Mouse (Mus musculus) brain, embryonic 14.5 days (tissue): Measurements from ENCODE around the gene Fam174b. TPM values are rescaled to one million over a fixed set of nuclear protein-coding genes. Genes with fewer than 3 reads are reported as not detected.

Experiments used
- DNase-seq: peaks from one replicate; pipeline ENCODE4 v3.0.0-alpha.2; 2011; ENCODE audit warnings: low read depth
- CTCF ChIP-seq: fragments of 200-500 bp; IDR thresholded peaks from 2 replicates; pipeline ENCODE4 v1.5.1; 2012; ENCODE audit warnings: inconsistent platforms, mild to moderate bottlenecking, moderate library complexity, borderline replicate concordance; ENCODE audit not compliant: insufficient read depth, insufficient read length; ENCODE audit errors: extremely low read depth
- POLR2A ChIP-seq: fragments of 200-500 bp; IDR thresholded peaks from 2 replicates; pipeline ENCODE4 v1.6.1; 2012; ENCODE audit warnings: mild to moderate bottlenecking, inconsistent platforms, borderline replicate concordance; ENCODE audit not compliant: poor library complexity, insufficient read depth, insufficient read length, severe bottlenecking; ENCODE audit errors: extremely low read depth
- polyA plus RNA-seq: library from polyadenylated mRNA; depleted of rRNA; stranded (reverse); fragments of >200 nt; gene quantifications from 2 replicates; pipeline ENCODE4 v1.2.3, GENCODE M21; 2012

The Fam174b gene
- polyA plus RNA-seq, 1 experiment: 23.7 TPM

DNA sequence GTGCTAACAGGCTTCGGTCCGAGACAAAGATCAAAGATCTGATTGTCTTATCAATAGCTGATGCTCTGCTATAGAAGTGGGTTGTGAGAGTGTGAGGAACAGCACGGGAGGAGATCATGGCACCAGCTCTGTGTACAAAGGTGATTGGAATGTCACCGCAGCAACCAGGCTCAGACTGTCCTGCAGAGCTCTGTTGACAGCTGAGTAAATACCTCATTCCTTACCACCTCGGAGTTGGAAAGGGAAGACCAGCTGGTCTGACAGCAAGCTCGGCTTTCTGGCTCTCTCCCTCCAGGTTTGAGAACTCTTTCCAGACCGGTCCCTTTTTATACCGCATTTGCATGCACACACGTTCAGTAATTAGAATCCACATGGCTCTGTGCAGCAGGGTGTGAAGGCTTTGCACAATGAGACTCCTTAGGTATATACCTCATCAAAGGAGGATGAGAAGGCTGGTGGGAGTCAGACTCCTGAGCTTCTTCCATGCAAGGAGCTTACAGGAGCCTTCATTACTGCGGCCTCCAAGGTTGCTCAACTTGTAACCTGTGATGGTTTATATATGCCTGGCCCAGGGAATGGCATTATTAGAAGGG, 9.6 kb upstream of the Fam174b start:
- peak; percentile 32 for DNase-seq
- TF ChIP-seq POLR2A: no peak
- TF ChIP-seq CTCF: no peak

- no peak for DNase-seq
- TF ChIP-seq POLR2A (no peak), CTCF (no peak)
These were observed 4.1 kb upstream of the Fam174b start for GRCm38 (mm10) chr7:73736046-73736445.

DNA sequence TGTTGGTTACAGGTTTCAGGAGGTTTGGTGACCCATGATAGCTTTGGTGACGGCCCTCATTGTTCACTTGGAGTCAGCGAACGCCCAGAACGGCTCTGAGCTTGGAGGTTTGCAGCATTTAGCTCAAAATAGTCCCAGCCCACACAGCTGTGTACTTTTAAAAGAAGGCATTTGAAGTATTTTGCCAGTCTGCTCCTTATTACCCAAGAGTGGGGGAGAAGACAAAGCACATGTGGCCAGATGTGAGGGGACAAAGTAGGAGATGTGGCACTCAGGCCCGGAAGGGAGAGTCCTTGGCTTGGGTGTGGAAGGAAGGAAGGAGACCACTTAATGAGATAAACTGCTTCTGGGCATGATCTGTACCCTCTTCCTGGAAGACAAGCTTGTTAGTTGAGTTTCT, 1.3 kb downstream of the Fam174b start:
- no peak for DNase-seq

GRCm38 (mm10) chr7:73741841-73742240, 1.7 kb downstream of the Fam174b start:
- DNase-seq: no peak

More for the DNA sequence above, 1.3 kb downstream of the Fam174b start:
- TF ChIP-seq CTCF: no peak
- TF ChIP-seq POLR2A: no peak

GRCm38 (mm10) chr7:73743144-73743543, 3.0 kb downstream of the Fam174b start:
- no peak for TF ChIP-seq POLR2A
- TF ChIP-seq CTCF: no peak
- no peak for DNase-seq

More at GRCm38 (mm10) chr7:73741841-73742240, 1.7 kb downstream of the Fam174b start:
- no peak for TF ChIP-seq CTCF
- TF ChIP-seq POLR2A: no peak

DNA sequence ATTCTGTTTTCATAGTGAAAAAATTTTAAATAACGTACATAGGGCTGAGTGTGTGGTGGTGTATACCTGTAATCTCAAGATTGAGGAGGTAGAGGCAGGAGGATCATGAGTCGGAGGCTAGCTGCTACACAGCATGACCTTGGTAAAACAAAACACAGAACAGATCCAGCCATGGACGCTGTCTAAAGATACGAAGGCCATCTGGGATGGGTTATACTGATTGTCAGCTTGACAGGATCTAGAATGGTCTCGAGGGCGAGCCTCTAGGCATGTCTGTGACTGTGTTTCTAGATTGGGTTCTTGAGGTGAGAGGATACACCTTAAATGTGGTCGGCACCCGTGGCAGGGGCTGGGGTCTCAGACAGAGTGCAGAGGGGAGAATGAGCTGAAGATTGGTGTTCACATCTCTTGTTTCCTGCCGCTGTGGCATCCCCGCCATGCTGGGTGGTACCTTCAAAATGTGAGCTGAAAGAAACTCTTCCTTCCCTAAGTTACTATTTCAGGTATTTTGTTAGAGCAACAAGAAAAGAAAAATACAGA, 3.8 kb downstream of the Fam174b start:
- no peak for DNase-seq
- TF ChIP-seq CTCF: no peak
- TF ChIP-seq POLR2A: no peak

- DNase-seq: peak; percentile 32
- TF ChIP-seq POLR2A (no peak), CTCF (no peak)
These were observed 5.8 kb downstream of the Fam174b start for GRCm38 (mm10) chr7:73745903-73746302.

- DNase-seq: peak; percentile 65
- no peak for TF ChIP-seq POLR2A
- no peak for TF ChIP-seq CTCF
These were observed 6.7 kb downstream of the Fam174b start for GRCm38 (mm10) chr7:73746836-73747235.

DNA sequence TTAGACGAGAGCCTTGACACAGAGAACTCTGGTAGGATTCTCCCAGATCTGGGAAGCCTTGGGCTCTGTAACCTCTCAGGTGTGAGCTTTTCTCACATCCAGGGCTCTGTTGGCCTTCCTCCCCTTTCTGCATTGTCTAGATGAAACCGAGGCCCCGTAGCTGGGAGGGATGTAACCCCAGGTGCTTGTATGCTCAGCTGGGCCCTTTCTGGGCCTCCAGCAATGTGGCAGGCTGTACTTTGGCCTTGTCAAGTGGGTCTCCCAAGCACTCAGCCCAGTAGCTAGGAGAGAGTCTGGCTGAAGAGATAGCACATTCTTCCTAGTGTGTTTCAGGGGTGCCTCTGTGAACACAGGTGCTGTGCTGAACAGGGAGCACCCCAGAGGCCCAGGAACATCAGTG, 7.4 kb downstream of the Fam174b start:
- no peak for TF ChIP-seq POLR2A
- TF ChIP-seq CTCF: no peak
- DNase-seq: no peak

GRCm38 (mm10) chr7:73748437-73749108, 8.5 kb downstream of the Fam174b start:
- TF ChIP-seq CTCF (no peak), POLR2A (no peak)
- DNase-seq: no peak

DNA sequence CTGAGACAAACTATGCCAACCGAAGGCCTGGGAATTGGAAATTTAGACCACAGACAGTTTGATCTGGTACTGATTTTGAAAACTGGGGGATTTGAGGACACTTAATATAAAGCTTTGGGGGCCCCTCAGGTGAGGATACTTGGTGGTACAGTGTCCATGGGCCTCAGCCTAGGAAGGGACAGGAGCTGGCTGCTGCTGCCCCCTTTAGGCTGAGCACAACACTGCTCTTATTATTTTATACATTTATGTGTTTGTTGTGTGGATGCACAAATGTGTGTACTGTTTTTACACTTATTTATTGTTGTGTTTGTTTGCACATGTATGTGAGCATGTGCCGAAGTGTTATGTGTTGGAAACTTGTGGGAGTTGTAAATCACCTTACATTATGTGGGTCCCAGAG, 9.2 kb downstream of the Fam174b start:
- DNase-seq: no peak
- TF ChIP-seq CTCF: 0 out of 2 replicates have a peak, but pooled peaks have one; percentile 2
- no peak for TF ChIP-seq POLR2A
